Mouse (Mus musculus): Measurements from ENCODE around the gene Gm5936. TPM values are rescaled to one million over a fixed set of nuclear protein-coding genes. Genes with fewer than 3 reads are reported as not detected.

Gm5936 gene
- 0.02 TPM in 1 of 2 replicates, not detected in the other for polyA plus RNA-seq (2012; rRNA removed)

GRCm38 (mm10) chrX:74836842-74837522, at the start of gene Gm5936:
Gene Gm5936 (plus strand): TSS chrX:74837196.

Other genes starting within 250 kb of the Gm5936 start
- not detected in 2 replicates for gene Olfr1325, start 244.5 kb upstream of the Gm5936 start, polyA plus RNA-seq (2012; rRNA removed)
- 0.02 and 0.04 TPM in 2 replicates for gene Gm5640, start 191.6 kb upstream of the Gm5936 start, polyA plus RNA-seq (2012; rRNA removed)
- gene Gm6890, start 96.3 kb upstream of the Gm5936 start, polyA plus RNA-seq (2012; rRNA removed), result not detected in 2 replicates
- gene Gab3, start 248.3 kb downstream of the Gm5936 start, polyA plus RNA-seq (2012; rRNA removed), result 0.74 and 0.84 TPM in 2 replicates

Data from liver, embryonic 18 days (tissue).